Mouse (Mus musculus) kidney, adult 2 months (tissue): ENCODE data around the gene Grm6.

Experiments
- CTCF ChIP-seq: fragments of 200-500 bp; conservative IDR thresholded peaks from 2 replicates; pipeline ENCODE4 v1.5.1; 2011; ENCODE audit warnings: low read depth, mild to moderate bottlenecking, control low read depth, low read length, moderate library complexity, mixed read lengths; ENCODE audit not compliant: insufficient read depth, insufficient read length
- POLR2A ChIP-seq: fragments of 200-500 bp; IDR thresholded peaks from one replicate; pipeline ENCODE4 v1.6.1; 2011; ENCODE audit warnings: low read depth, low read length, control low read depth

- TF ChIP-seq CTCF (no peak), POLR2A (no peak)
These were observed 42.0 kb downstream of the Grm6 start for GRCm38 (mm10) chr11:50892441-50892840.
